Mouse (Mus musculus): ENCODE results near the gene Trem3. TPM values are rescaled to one million over a fixed set of nuclear protein-coding genes. Genes with fewer than 3 reads are reported as not detected.

Trem3 gene
- polyA plus RNA-seq, 1 experiment from 2014 or later = not detected

- H3K9me3 ChIP-seq (ENCODE audit: control insufficient read depth, low read length) = no peaks in the 10 kb centered on the region
- no peak within 1 kb of the TSS for H3K27ac ChIP-seq (replicated peaks; ENCODE audit: low read depth, low read length)
- no peak within 1 kb of the TSS for H3K4me2 ChIP-seq (ENCODE audit: low read depth, severe bottlenecking)
- WGBS = 24% methylated on average over 3 of the region's 4 CpGs
- ATAC-seq (ENCODE audit: insufficient number of reproducible peaks, low FRiP score, low TSS enrichment, low read depth) (no peak), DNase-seq (ENCODE audit: low spot score) (no peak)
- no peak within 1 kb of the TSS for H3K4me3 ChIP-seq (ENCODE audit: low read depth, low read length)
- H3K9ac ChIP-seq (ENCODE audit: low read length) = no peak within 1 kb of the TSS
- H3K27me3 ChIP-seq (ENCODE audit: control insufficient read depth, insufficient read depth, low read length) = no peaks in the 10 kb centered on the region
- H3K4me1 ChIP-seq (ENCODE audit: control insufficient read depth, insufficient read depth, low read length) = 0 out of 2 replicates have a peak, but pooled peaks cover 2% of the 10 kb centered on the region
- no peaks in the 10 kb centered on the region for H3K36me3 ChIP-seq (ENCODE audit: control insufficient read depth, insufficient read depth, low read length)
Measured at GRCm38 (mm10) chr17:48299203-48299602, 51.6 kb downstream of the Trem3 start, which contains the start of gene Treml2. TSS of gene Treml2 (plus strand) at chr17:48299498.

- Histone ChIP-seq H3K9ac (ENCODE audit: low read length) (no peak overlapping the region), H3K4me3 (ENCODE audit: low read depth, low read length) (no peak overlapping the region), H3K4me1 (ENCODE audit: control insufficient read depth, insufficient read depth, low read length) (0 out of 2 replicates have a peak, but pooled peaks cover 2% of the 10 kb centered on the region), H3K9me3 (ENCODE audit: control insufficient read depth, low read length) (no peaks in the 10 kb centered on the region), H3K36me3 (ENCODE audit: control insufficient read depth, insufficient read depth, low read length) (no peaks in the 10 kb centered on the region), H3K27me3 (ENCODE audit: control insufficient read depth, insufficient read depth, low read length) (no peaks in the 10 kb centered on the region), H3K4me2 (ENCODE audit: low read depth, severe bottlenecking) (no peak overlapping the region), H3K27ac (replicated peaks; ENCODE audit: low read depth, low read length) (no peak overlapping the region)
- no peak for DNase-seq (ENCODE audit: low spot score)
- no peak for ATAC-seq (ENCODE audit: insufficient number of reproducible peaks, low FRiP score, low TSS enrichment, low read depth)
- 57% methylated on average over 7 of the region's 7 CpGs for WGBS
Measured at GRCm38 (mm10) chr17:48299756-48300155, 52.2 kb downstream of the Trem3 start.

GRCm38 (mm10) chr17:48300199-48300598 lies 52.6 kb downstream of the Trem3 start:
- no peak overlapping the region for H3K4me2 ChIP-seq (ENCODE audit: low read depth, severe bottlenecking)
- H3K9ac ChIP-seq (ENCODE audit: low read length) = no peak overlapping the region
- no peaks in the 10 kb centered on the region for H3K9me3 ChIP-seq (ENCODE audit: control insufficient read depth, low read length)
- no peak overlapping the region for H3K27ac ChIP-seq (replicated peaks; ENCODE audit: low read depth, low read length)
- no peak overlapping the region for H3K4me3 ChIP-seq (ENCODE audit: low read depth, low read length)
- WGBS = 67% methylated on average over 7 of the region's 7 CpGs
- 0 out of 2 replicates have a peak, but pooled peaks cover 2% of the 10 kb centered on the region for H3K4me1 ChIP-seq (ENCODE audit: control insufficient read depth, insufficient read depth, low read length)
- H3K27me3 ChIP-seq (ENCODE audit: control insufficient read depth, insufficient read depth, low read length) = no peaks in the 10 kb centered on the region
- DNase-seq (ENCODE audit: low spot score) = no peak
- no peaks in the 10 kb centered on the region for H3K36me3 ChIP-seq (ENCODE audit: control insufficient read depth, insufficient read depth, low read length)
- ATAC-seq (ENCODE audit: insufficient number of reproducible peaks, low FRiP score, low TSS enrichment, low read depth) = no peak

GRCm38 (mm10) chr17:48300861-48301260 lies 53.3 kb downstream of the Trem3 start:
- H3K4me1 ChIP-seq (ENCODE audit: control insufficient read depth, insufficient read depth, low read length) = 0 out of 2 replicates have a peak, but pooled peaks cover 2% of the 10 kb centered on the region
- no peak overlapping the region for H3K4me2 ChIP-seq (ENCODE audit: low read depth, severe bottlenecking)
- DNase-seq (ENCODE audit: low spot score) (no peak), ATAC-seq (ENCODE audit: insufficient number of reproducible peaks, low FRiP score, low TSS enrichment, low read depth) (no peak)
- 78% methylated on average over 9 of the region's 9 CpGs for WGBS
- no peak overlapping the region for H3K9ac ChIP-seq (ENCODE audit: low read length)
- H3K9me3 ChIP-seq (ENCODE audit: control insufficient read depth, low read length) = no peaks in the 10 kb centered on the region
- no peak overlapping the region for H3K27ac ChIP-seq (replicated peaks; ENCODE audit: low read depth, low read length)
- H3K27me3 ChIP-seq (ENCODE audit: control insufficient read depth, insufficient read depth, low read length) = no peaks in the 10 kb centered on the region
- no peaks in the 10 kb centered on the region for H3K36me3 ChIP-seq (ENCODE audit: control insufficient read depth, insufficient read depth, low read length)
- H3K4me3 ChIP-seq (ENCODE audit: low read depth, low read length) = no peak overlapping the region

- no peak for ATAC-seq (ENCODE audit: insufficient number of reproducible peaks, low FRiP score, low TSS enrichment, low read depth)
- Histone ChIP-seq H3K27ac (replicated peaks; ENCODE audit: low read depth, low read length) (no peak overlapping the region), H3K36me3 (ENCODE audit: control insufficient read depth, insufficient read depth, low read length) (no peaks in the 10 kb centered on the region), H3K27me3 (ENCODE audit: control insufficient read depth, insufficient read depth, low read length) (no peaks in the 10 kb centered on the region), H3K4me3 (ENCODE audit: low read depth, low read length) (no peak overlapping the region), H3K4me1 (ENCODE audit: control insufficient read depth, insufficient read depth, low read length) (0 out of 2 replicates have a peak, but pooled peaks cover 2% of the 10 kb centered on the region), H3K4me2 (ENCODE audit: low read depth, severe bottlenecking) (no peak overlapping the region), H3K9ac (ENCODE audit: low read length) (no peak overlapping the region), H3K9me3 (ENCODE audit: control insufficient read depth, low read length) (no peaks in the 10 kb centered on the region)
- 91% methylated on average over 5 of the region's 5 CpGs for WGBS
- DNase-seq (ENCODE audit: low spot score) = no peak
Measured at GRCm38 (mm10) chr17:48301792-48302191, 54.2 kb downstream of the Trem3 start.

Other genes with a start within 250 kb of the Trem3 start
- gene 1700122O11Rik, start 209.5 kb upstream of the Trem3 start, polyA plus RNA-seq (2014; fragmentation: Nextera tagmentation; extraction: Ambion mirVana) = not detected in 2 replicates
- not detected in 2 replicates for gene 1700067P10Rik, start 158.5 kb upstream of the Trem3 start, polyA plus RNA-seq (2014; fragmentation: Nextera tagmentation; extraction: Ambion mirVana)
- gene 9830107B12Rik, start 101.5 kb upstream of the Trem3 start, polyA plus RNA-seq (2014; fragmentation: Nextera tagmentation; extraction: Ambion mirVana) = not detected in 2 replicates
- gene A530064D06Rik, start 80.5 kb upstream of the Trem3 start, polyA plus RNA-seq (2014; fragmentation: Nextera tagmentation; extraction: Ambion mirVana) = not detected in 2 replicates
- 0.13 TPM in 1 of 2 replicates, not detected in the other for gene Trem1, start 15.0 kb upstream of the Trem3 start, polyA plus RNA-seq (2014; fragmentation: Nextera tagmentation; extraction: Ambion mirVana)
- gene Treml4, start 16.5 kb downstream of the Trem3 start, polyA plus RNA-seq (2014; fragmentation: Nextera tagmentation; extraction: Ambion mirVana) = 0.16 and 0.31 TPM in 2 replicates
- 0.04 and 0.13 TPM in 2 replicates for gene Treml2, start 51.7 kb downstream of the Trem3 start, polyA plus RNA-seq (2014; fragmentation: Nextera tagmentation; extraction: Ambion mirVana)
- 0.09 and 0.18 TPM in 2 replicates for gene B430306N03Rik, start 68.4 kb downstream of the Trem3 start, polyA plus RNA-seq (2014; fragmentation: Nextera tagmentation; extraction: Ambion mirVana)
- gene Trem2, start 98.6 kb downstream of the Trem3 start, polyA plus RNA-seq (2014; fragmentation: Nextera tagmentation; extraction: Ambion mirVana) = 0.82 and 0.88 TPM in 2 replicates
- gene Treml1, start 112.1 kb downstream of the Trem3 start, polyA plus RNA-seq (2014; fragmentation: Nextera tagmentation; extraction: Ambion mirVana) = 2.0 and 2.7 TPM in 2 replicates
- gene Nfya, start 162.1 kb downstream of the Trem3 start, polyA plus RNA-seq (2014; fragmentation: Nextera tagmentation; extraction: Ambion mirVana) = 30.5 and 31.2 TPM in 2 replicates
- gene Oard1, start 162.2 kb downstream of the Trem3 start, polyA plus RNA-seq (2014; fragmentation: Nextera tagmentation; extraction: Ambion mirVana) = 71.6 and 75.0 TPM in 2 replicates
- 1.5 and 2.2 TPM in 2 replicates for gene Apobec2, start 185.2 kb downstream of the Trem3 start, polyA plus RNA-seq (2014; fragmentation: Nextera tagmentation; extraction: Ambion mirVana)
- gene Tspo2, start 203.7 kb downstream of the Trem3 start, polyA plus RNA-seq (2014; fragmentation: Nextera tagmentation; extraction: Ambion mirVana) = 0.50 and 0.63 TPM in 2 replicates
- 0.13 and 0.33 TPM in 2 replicates for gene Unc5cl, start 207.1 kb downstream of the Trem3 start, polyA plus RNA-seq (2014; fragmentation: Nextera tagmentation; extraction: Ambion mirVana)